Mouse (Mus musculus): ENCODE measurements around the gene Zfp619.
A peak's percentile ranks its signal among the peaks of the same experiment; 100 is the strongest.
"Not testable (repeated sequence)": the region's sequence is repeated elsewhere in the genome, so short reads cannot be mapped to it uniquely, and the experiment has no call there.

Gene Zfp619

GRCm38 (mm10) chr7:39517616-39518177 is at the start of gene Zfp619:
Gene Zfp619 (plus strand): TSS chr7:39517766.
- peak; percentile 93 to 95 for DNase-seq

GRCm38 (mm10) chr7:39479013-39479412 is 38.6 kb upstream of the Zfp619 start:
- no peak for DNase-seq

- DNase-seq: no peak
Measured at GRCm38 (mm10) chr7:39484384-39484783, 33.2 kb upstream of the Zfp619 start.

GRCm38 (mm10) chr7:39487159-39487853 is 30.3 kb upstream of the Zfp619 start:
- peak; percentile 62 to 76 for DNase-seq

- DNase-seq: no peak
Measured at GRCm38 (mm10) chr7:39487854-39488205, 29.7 kb upstream of the Zfp619 start.

- no peak for DNase-seq
Measured at GRCm38 (mm10) chr7:39494646-39495045, 22.9 kb upstream of the Zfp619 start.

GRCm38 (mm10) chr7:39504100-39504499 is 13.5 kb upstream of the Zfp619 start:
- DNase-seq: no peak

- DNase-seq: peak; percentile 4 to 39
Measured at GRCm38 (mm10) chr7:39518362-39518761, 796 bp downstream of the Zfp619 start.

- DNase-seq: no peak
Measured at GRCm38 (mm10) chr7:39523703-39524424, 6.3 kb downstream of the Zfp619 start.

- DNase-seq: no peak
Measured at GRCm38 (mm10) chr7:39543151-39543550, 25.6 kb downstream of the Zfp619 start.

GRCm38 (mm10) chr7:39544242-39545111 is 26.9 kb downstream of the Zfp619 start:
- DNase-seq: peak; percentile 72 to 83

- DNase-seq: no peak
Measured at GRCm38 (mm10) chr7:39545134-39545533, 27.6 kb downstream of the Zfp619 start.

- DNase-seq: peak in 1 of 2 experiments; percentile 6
Measured at GRCm38 (mm10) chr7:39549336-39549735, 31.8 kb downstream of the Zfp619 start.

- peak; percentile 95 to 96 for DNase-seq
Measured at GRCm38 (mm10) chr7:39551976-39552891, 34.7 kb downstream of the Zfp619 start.

GRCm38 (mm10) chr7:39552993-39553392 is 35.4 kb downstream of the Zfp619 start:
- no peak for DNase-seq

- DNase-seq: no peak
Measured at GRCm38 (mm10) chr7:39553871-39554270, 36.3 kb downstream of the Zfp619 start.

GRCm38 (mm10) chr7:39580066-39580465 is 62.5 kb downstream of the Zfp619 start:
- DNase-seq: no peak

- no peak for DNase-seq
Measured at GRCm38 (mm10) chr7:39580601-39581000, 63.0 kb downstream of the Zfp619 start.

GRCm38 (mm10) chr7:39586834-39587233 is 69.3 kb downstream of the Zfp619 start:
- DNase-seq: not testable (repeated sequence)

GRCm38 (mm10) chr7:39588037-39588436 is 70.5 kb downstream of the Zfp619 start:
- no peak for DNase-seq

- DNase-seq: peak; percentile 64 to 69
Measured at GRCm38 (mm10) chr7:39588471-39589041, 71.0 kb downstream of the Zfp619 start.

Measured in cerebellum, adult 18-20 months (tissue).